Mouse (Mus musculus): Measurements from ENCODE around the gene Tubgcp6. TPM values are rescaled to one million over a fixed set of nuclear protein-coding genes. Genes with fewer than 3 reads are reported as not detected.

The Tubgcp6 gene
- polyA plus RNA-seq, 1 experiment from 2014 or later: 25.7 TPM

DNA sequence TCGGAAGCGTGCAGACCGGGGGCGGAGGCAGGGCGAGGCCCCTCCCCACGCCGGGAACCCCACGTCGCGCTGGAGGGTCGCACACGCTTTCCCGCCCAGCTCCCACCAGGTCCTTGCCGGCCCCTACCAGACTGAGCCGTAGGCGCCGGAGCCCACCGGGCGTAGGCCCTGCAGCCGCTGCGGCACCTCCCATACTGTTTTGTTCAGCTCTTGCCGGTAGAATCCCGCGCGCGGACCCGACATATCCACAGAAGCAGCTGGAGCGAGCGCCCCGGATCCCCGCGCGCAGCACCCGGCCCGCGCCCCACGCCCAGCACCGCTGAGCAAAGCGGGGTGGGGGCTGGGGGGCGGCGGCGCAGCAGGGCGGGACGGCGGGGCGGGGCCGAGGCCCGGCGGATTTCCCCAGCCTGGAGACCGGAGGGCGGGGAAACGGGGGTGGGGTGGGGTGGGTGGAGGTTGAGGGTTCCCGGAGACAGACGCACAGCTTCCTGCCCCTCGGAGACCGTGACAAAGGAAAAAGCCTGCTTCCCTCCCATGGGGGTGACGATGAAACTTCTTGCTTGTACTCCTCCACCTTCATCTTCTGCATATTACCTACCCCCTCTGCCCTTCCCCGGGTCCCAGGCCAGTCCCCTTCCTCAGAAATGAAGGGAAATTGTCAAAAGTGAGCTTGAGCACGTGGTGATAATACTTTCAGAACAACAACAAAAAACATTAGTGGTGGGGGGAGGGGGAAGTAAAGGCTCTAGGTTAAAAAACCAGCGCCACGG is 26.5 kb upstream of the Tubgcp6 start, which contains the start of gene Mapk11:
Gene Mapk11 (minus strand): TSS at position 358 of the 770 bp plus-strand sequence.
- H3K27ac ChIP-seq: peak within 1 kb of the TSS; percentile 96
- H3K36me3 ChIP-seq (replicated peaks): peaks cover 30% of the 10 kb centered on the region
- H3K9me3 ChIP-seq: no peaks in the 10 kb centered on the region
- peaks cover 47% of the 10 kb centered on the region for H3K27me3 ChIP-seq (ENCODE audit: poor library complexity, severe bottlenecking)
- DNase-seq (ENCODE audit: extremely low spot score, low spot score): peak; percentile 65
- under 1% methylated on average over 59 of the region's 61 CpGs for WGBS
- H3K4me3 ChIP-seq: peak within 1 kb of the TSS; percentile 84
- H3K4me1 ChIP-seq: peaks cover 83% of the 10 kb centered on the region

DNA sequence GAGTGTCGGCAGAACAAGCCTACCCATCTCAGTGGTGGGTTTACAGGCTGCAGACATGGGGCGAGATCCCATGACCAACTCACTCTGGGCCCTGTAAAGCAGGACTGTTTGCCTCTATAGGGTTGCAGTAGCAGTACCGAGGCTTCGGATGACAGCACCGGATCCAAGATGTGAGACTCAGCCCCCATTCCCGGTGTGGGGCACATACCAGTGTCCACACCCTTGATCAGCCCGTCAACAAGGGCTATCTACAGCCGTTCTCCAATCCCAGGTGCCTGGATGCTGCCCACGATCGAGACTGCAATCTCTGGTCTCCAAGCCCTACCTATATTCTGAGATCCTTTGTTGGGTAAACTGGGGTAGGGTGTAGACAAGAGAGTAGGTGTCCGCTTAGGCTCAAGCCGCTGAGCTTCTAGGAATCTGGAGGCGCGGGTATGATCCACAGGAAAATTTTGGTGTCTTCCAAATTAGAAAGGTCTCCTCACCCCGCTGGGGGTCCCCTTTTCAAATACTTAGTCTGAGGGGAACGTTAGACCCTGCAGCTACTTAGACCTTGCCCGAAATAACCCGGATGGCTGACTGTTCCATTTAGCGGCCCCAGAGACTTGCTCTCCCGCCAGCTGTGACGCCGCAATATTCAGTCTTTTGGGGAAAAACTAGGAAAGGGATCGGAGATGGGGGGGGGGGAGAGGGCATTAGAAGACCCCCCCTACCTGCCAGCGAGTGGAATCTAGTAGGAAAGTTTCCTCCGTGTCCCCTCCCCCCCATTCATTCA is 25.8 kb upstream of the Tubgcp6 start:
- Histone ChIP-seq H3K4me3 (peak overlapping the region; percentile 84), H3K27ac (peak overlapping the region; percentile 96), H3K4me1 (peaks cover 77% of the 10 kb centered on the region), H3K9me3 (no peaks in the 10 kb centered on the region), H3K36me3 (replicated peaks) (peaks cover 30% of the 10 kb centered on the region), H3K27me3 (ENCODE audit: poor library complexity, severe bottlenecking) (peaks cover 47% of the 10 kb centered on the region)
- DNase-seq (ENCODE audit: extremely low spot score, low spot score): no peak
- 4% methylated on average over 25 of the region's 25 CpGs for WGBS

DNA sequence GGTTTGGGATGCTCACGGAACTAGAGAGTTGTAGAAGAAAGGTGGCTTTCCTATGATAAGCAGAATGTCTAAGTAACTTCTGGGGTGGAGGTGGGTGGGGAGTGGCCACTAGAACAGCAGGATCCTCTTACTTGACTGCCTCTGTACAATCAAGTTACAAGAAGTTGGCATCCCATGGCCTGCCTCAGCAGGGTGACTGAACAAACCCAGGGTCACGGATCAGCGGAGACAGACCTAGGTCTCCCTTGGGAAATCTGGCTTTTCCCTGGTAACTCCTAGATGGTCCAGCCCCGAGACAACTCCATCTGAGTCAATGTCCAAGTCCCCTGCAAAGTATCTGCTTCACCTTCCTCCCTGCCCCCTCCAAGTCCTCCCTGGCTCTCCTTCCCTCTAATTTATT is 25.0 kb upstream of the Tubgcp6 start:
- DNase-seq (ENCODE audit: extremely low spot score, low spot score): no peak
- Histone ChIP-seq H3K4me3 (peak overlapping the region; percentile 84), H3K36me3 (replicated peaks) (peaks cover 33% of the 10 kb centered on the region), H3K9me3 (no peaks in the 10 kb centered on the region), H3K27me3 (ENCODE audit: poor library complexity, severe bottlenecking) (peaks cover 47% of the 10 kb centered on the region), H3K4me1 (peaks cover 72% of the 10 kb centered on the region), H3K27ac (0 out of 2 replicates have a peak overlapping the region, but pooled peaks have one; percentile 30)
- 51% methylated on average over 4 of the region's 4 CpGs for WGBS

DNA sequence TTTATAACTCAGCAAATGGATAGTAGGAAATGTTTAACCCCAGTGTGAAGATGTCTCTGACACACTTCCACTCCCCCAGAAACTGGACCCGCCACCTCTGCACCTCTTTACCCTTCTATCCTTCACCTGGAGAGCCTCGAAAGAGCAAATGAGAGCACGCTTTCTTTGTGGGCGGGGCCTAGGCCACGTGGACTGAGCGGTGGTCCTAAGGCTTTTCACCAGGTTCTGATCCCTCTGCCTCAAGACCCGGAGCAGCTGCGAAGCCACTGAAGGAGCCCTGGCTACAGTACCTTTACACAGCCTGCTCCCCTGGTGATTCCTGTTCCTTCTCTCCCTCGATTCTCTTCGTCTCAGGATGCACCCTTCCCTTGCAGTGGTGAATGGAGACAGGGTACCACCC is 24.5 kb upstream of the Tubgcp6 start:
- no peak for DNase-seq (ENCODE audit: extremely low spot score, low spot score)
- peaks cover 68% of the 10 kb centered on the region for H3K4me1 ChIP-seq
- H3K27me3 ChIP-seq (ENCODE audit: poor library complexity, severe bottlenecking): peaks cover 50% of the 10 kb centered on the region
- no peaks in the 10 kb centered on the region for H3K9me3 ChIP-seq
- peak overlapping the region; percentile 84 for H3K4me3 ChIP-seq
- H3K27ac ChIP-seq: 0 out of 2 replicates have a peak overlapping the region, but pooled peaks have one; percentile 30
- H3K36me3 ChIP-seq (replicated peaks): peaks cover 38% of the 10 kb centered on the region
- 25% methylated on average over 10 of the region's 10 CpGs for WGBS

DNA sequence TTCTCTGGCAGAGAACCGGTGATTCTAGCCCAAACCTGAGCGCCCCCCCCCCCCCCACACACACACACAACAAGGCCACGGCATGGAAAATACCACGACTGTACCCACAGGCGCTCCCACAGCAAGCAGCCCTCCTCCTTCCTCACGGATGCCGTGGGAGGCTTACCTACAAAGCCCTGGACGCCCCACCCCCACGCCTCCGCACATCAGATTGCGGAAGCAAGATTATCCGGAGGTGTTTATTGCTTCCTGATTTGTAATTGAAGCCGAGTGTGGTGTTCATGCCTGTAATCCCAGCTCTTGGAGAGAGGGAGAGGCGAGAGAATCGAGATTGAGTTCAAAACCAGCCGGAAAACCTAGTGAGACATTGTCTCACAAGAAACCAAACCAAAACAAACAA is 24.1 kb upstream of the Tubgcp6 start:
- DNase-seq (ENCODE audit: extremely low spot score, low spot score): no peak
- WGBS: 13% methylated on average over 16 of the region's 16 CpGs
- no peaks in the 10 kb centered on the region for H3K9me3 ChIP-seq
- peak overlapping the region; percentile 75 for H3K27ac ChIP-seq
- peaks cover 54% of the 10 kb centered on the region for H3K27me3 ChIP-seq (ENCODE audit: poor library complexity, severe bottlenecking)
- peaks cover 42% of the 10 kb centered on the region for H3K36me3 ChIP-seq (replicated peaks)
- peaks cover 68% of the 10 kb centered on the region for H3K4me1 ChIP-seq
- H3K4me3 ChIP-seq: peak overlapping the region; percentile 84

DNA sequence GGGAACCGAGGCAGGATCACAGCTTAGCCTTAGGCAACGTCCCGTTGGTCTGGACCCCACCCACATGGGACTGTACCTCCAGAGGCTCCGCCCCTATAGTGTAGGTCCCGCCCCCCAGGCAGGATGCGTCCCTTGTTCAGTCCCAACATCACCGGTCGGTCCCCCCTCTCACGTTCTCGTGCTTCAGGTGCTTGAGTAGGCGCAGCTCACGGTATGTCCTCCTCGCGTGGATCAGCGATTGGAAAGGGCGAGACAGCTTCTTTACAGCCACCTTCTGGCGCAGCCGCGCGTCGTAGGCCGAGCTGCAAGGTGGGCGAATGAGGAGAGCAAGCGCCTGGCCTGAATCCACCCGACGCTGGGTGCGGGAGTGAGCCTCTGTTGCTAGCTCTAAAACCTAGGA is 23.6 kb upstream of the Tubgcp6 start:
- WGBS: 2% methylated on average over 27 of the region's 27 CpGs
- Histone ChIP-seq H3K4me1 (peaks cover 68% of the 10 kb centered on the region), H3K27me3 (ENCODE audit: poor library complexity, severe bottlenecking) (peaks cover 59% of the 10 kb centered on the region), H3K4me3 (peak overlapping the region; percentile 84), H3K27ac (peak overlapping the region; percentile 75), H3K9me3 (no peaks in the 10 kb centered on the region), H3K36me3 (replicated peaks) (peaks cover 42% of the 10 kb centered on the region)
- DNase-seq (ENCODE audit: extremely low spot score, low spot score): peak; percentile 54

DNA sequence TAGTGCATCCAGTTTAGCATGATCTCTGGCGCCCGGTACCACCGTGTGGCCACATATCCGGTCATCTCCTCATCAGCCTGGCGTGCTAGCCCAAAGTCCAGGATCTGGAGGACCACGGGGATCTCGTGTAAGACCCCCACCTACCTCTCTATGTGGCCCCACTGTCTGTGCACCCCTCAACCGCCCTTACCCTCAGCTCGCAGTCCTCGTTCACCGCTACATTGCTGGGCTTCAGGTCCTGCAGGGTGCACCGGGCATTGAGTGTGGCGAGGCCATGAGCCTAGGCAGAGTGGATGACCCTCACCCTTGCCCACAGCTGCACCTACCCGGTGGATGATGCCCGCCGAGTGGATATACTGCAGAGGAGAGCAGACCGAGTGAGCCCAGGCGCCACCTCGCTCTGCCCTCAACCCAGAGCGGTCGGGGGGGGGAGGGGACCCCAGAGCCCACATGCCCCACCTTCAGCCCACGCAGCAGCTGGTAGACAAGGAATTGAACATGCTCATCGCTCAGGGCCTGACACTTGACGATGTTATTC is 23.0 kb upstream of the Tubgcp6 start:
- no peaks in the 10 kb centered on the region for H3K9me3 ChIP-seq
- 76% methylated on average over 24 of the region's 24 CpGs for WGBS
- H3K27ac ChIP-seq: no peak overlapping the region
- peaks cover 65% of the 10 kb centered on the region for H3K27me3 ChIP-seq (ENCODE audit: poor library complexity, severe bottlenecking)
- H3K36me3 ChIP-seq (replicated peaks): peaks cover 42% of the 10 kb centered on the region
- H3K4me3 ChIP-seq: peak overlapping the region; percentile 84; the same call in 1 of the 2 replicates
- no peak for DNase-seq (ENCODE audit: extremely low spot score, low spot score)
- peaks cover 71% of the 10 kb centered on the region for H3K4me1 ChIP-seq

DNA sequence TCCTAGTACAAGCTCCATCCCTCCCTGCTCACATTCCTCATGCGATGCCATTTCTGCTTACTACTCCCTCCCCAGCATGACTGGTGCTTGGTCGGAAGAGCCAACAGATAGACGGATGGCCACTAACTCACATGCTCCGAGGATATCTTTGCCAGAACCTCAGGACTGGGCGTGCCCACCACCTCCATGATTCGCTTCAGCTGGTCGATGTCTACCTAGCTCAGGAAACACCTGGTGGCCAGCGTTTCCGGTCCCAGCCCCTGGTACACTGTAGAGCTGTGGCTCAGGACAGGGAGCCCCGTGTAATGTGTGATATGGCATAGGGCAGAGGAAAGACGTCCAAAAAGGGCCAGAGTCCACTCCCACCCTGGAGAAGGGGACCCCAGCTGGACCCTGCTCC is 22.1 kb upstream of the Tubgcp6 start:
- peaks cover 74% of the 10 kb centered on the region for H3K27me3 ChIP-seq (ENCODE audit: poor library complexity, severe bottlenecking)
- DNase-seq (ENCODE audit: extremely low spot score, low spot score): no peak
- no peaks in the 10 kb centered on the region for H3K9me3 ChIP-seq
- no peak overlapping the region for H3K4me3 ChIP-seq
- H3K36me3 ChIP-seq (replicated peaks): peaks cover 42% of the 10 kb centered on the region
- H3K27ac ChIP-seq: no peak overlapping the region
- peaks cover 71% of the 10 kb centered on the region for H3K4me1 ChIP-seq
- 93% methylated on average over 11 of the region's 11 CpGs for WGBS

DNA sequence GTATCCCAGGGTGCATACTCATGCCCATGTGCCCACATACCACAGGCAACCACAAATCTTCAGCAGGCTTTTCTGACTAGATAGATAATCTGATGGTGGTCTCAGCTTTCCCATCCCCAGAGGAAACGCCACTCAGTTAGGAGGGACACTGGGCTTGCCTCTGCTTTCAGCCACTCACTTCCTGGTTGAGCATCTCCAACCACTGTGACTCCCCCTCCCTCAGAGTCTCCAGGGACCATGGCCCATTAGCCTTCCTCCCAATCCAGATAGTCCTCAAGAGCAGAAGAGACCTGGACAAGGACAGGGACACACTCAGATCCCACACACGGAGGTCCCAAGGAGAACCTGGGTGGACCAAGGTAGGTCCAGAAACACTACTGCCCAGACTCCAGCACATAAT is 20.2 kb upstream of the Tubgcp6 start:
- Histone ChIP-seq H3K36me3 (replicated peaks) (peaks cover 43% of the 10 kb centered on the region), H3K4me3 (no peak overlapping the region), H3K4me1 (peaks cover 70% of the 10 kb centered on the region), H3K27ac (no peak overlapping the region), H3K9me3 (no peaks in the 10 kb centered on the region), H3K27me3 (ENCODE audit: poor library complexity, severe bottlenecking) (peaks cover 78% of the 10 kb centered on the region)
- 74% methylated on average over 2 of the region's 2 CpGs for WGBS
- DNase-seq (ENCODE audit: extremely low spot score, low spot score): no peak

DNA sequence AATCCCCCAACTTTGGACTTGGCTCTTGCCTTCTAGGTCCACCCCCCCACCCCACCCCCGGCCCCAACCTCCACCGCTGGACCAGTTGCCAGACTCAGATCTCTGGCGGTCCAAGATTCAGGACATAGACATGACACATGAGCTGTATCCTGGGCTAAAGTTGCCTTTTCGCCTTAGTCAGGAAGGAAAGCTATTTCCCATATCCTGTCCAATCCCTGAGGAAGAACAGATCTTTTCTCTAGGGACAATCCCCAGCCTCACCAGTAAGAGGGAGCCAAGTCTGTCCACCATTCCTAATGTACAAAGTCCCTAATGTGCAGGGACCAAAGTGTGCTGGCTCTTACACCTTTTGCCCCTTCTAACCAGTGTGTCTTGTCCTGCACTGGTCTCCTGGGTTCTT is 19.0 kb upstream of the Tubgcp6 start:
- DNase-seq (ENCODE audit: extremely low spot score, low spot score): no peak
- Histone ChIP-seq H3K4me3 (0 out of 2 replicates have a peak overlapping the region, but pooled peaks have one; percentile 82), H3K9me3 (no peaks in the 10 kb centered on the region), H3K4me1 (peaks cover 68% of the 10 kb centered on the region), H3K27me3 (ENCODE audit: poor library complexity, severe bottlenecking) (peaks cover 66% of the 10 kb centered on the region), H3K36me3 (replicated peaks) (peaks cover 46% of the 10 kb centered on the region), H3K27ac (peak overlapping the region; percentile 93; the same call in 1 of the 2 replicates)
- WGBS: 66% methylated on average over 4 of the region's 4 CpGs

DNA sequence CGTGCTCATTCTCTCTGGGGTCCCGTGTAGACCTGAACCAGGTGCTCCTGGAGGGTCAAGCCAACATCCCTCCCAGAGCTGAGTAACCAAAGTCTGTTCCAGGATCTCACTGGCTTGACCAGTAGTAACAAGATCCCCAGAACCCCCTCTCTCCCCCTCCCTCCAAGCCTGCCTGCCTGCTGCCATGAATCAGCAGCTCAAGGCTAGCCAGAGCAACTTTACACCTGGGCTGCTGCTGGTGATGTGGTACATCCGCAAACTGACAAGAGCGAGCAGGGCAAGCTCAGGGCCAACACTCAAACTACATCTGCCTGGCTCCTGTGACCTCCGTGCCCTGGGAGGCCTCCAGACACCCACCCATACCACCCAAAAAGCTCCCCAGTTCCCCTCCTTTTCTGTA is 18.5 kb upstream of the Tubgcp6 start:
- Histone ChIP-seq H3K4me1 (peaks cover 64% of the 10 kb centered on the region), H3K27ac (peak overlapping the region; percentile 93), H3K9me3 (no peaks in the 10 kb centered on the region), H3K4me3 (peak overlapping the region; percentile 82), H3K36me3 (replicated peaks) (peaks cover 49% of the 10 kb centered on the region), H3K27me3 (ENCODE audit: poor library complexity, severe bottlenecking) (peaks cover 61% of the 10 kb centered on the region)
- 15% methylated on average over 5 of the region's 5 CpGs for WGBS
- DNase-seq (ENCODE audit: extremely low spot score, low spot score): no peak

DNA sequence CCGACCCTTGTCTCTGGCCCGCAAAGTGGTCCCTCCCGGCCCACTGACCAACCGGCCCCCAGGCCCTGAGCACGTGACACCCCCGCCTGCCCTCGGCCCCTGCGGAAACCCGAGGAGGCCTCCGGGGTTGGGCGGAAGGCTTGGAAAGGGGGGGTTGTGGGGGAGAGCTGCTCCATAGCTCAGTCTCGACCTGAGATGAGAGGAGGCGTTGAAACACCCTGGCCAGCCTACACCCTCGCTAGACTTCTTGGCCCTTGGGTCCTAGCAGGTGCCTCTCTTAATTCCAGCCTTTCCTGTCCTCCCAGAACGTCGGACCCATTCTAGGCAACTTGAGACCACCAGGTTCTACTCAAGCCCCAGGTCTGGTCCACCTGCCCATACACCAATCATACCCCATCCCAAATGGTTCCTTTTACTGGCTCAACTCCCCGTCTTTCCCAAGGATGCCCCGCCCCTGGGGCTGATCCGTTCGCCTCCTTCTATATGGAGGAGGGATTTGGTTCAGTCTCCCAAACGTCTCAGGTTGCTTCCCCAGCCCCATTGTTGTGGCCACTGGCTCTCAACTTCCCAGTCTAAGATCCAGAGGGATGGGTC is 17.8 kb upstream of the Tubgcp6 start, which contains the start of gene Mapk12:
Gene Mapk12 (minus strand): TSS at position 45 of the 594 bp plus-strand sequence.
- WGBS: under 1% methylated on average over 21 of the region's 21 CpGs
- peak within 1 kb of the TSS; percentile 82 for H3K4me3 ChIP-seq
- H3K9me3 ChIP-seq: no peaks in the 10 kb centered on the region
- H3K27ac ChIP-seq: peak within 1 kb of the TSS; percentile 93
- peak; percentile 78 for DNase-seq (ENCODE audit: extremely low spot score, low spot score)
- peaks cover 57% of the 10 kb centered on the region for H3K4me1 ChIP-seq
- peaks cover 54% of the 10 kb centered on the region for H3K27me3 ChIP-seq (ENCODE audit: poor library complexity, severe bottlenecking)
- peaks cover 52% of the 10 kb centered on the region for H3K36me3 ChIP-seq (replicated peaks)
